Mouse (Mus musculus): ENCODE data around the gene Celf2. TPM values are rescaled to one million over a fixed set of nuclear protein-coding genes. Genes with fewer than 3 reads are reported as not detected.

Gene Celf2
- total RNA-seq, 2 experiments from 2014 or later, result 67.2 to 76.9 TPM

- no peak for DNase-seq
Measured at GRCm38 (mm10) chr2:7017384-7018113, 491.8 kb downstream of the Celf2 start.

DNA sequence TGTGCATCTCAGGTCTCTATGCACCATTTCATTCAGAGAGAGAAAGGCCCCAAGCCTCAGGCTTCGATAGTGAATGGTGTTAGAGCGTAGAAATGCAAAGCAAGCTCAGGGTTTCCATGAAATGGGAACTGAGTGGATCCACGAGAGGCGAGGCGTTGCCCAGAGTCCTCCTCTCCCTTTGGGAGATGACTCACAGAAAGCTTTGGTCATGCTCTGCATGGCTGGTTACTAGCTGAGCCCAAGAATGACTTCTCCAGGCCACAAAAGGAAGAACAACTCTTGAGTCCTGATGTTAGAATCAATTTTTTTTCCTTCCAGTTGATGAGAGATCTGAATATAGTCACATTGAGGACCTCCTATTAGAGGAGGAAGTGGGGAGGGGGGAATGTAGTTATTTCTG is 496.2 kb downstream of the Celf2 start:
- DNase-seq, result no peak

DNA sequence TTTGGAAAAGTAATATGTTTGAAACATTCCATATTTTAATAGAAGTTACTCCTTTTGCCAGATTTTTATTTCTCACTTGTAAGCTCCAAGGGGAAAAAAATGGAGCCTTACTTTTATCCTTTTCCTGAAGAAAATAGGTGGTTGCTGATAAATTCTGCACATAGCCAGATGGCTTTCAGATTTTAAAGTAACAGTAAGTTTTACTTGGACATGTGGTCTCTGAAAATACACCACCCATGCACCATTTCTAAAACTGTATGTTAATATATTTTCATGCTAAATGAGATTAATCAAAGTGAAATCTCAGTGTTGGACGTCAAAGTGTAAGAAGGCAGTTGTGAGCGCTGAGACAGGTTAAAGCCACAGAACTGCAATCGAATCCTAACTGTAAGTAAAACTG is 502.5 kb downstream of the Celf2 start:
- no peak for DNase-seq

GRCm38 (mm10) chr2:7001967-7002366 is 507.4 kb downstream of the Celf2 start:
- no peak for DNase-seq

GRCm38 (mm10) chr2:6991010-6991421 is 518.3 kb downstream of the Celf2 start:
- no peak for DNase-seq

GRCm38 (mm10) chr2:6985706-6986105 is 523.7 kb downstream of the Celf2 start:
- DNase-seq, result no peak

DNA sequence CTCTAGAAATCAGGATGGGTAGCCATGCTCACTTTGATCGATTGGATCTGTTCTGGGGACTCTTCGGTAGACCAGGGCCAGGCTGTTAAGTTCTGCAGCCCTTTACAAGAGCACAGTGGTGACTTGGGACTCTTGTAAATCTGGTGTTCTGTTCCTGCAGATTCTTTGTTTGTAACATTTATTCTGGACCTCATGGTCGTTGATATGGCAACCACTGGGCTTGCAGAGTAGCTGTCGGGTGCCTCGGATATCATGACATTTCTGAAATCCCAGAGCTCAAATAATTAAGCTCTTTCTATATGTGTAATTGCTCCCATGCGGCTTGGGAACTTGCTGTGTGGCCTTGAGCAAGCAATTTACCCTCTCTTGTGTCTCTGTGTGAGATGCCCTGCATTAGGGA is 525.5 kb downstream of the Celf2 start:
- DNase-seq, result no peak

DNA sequence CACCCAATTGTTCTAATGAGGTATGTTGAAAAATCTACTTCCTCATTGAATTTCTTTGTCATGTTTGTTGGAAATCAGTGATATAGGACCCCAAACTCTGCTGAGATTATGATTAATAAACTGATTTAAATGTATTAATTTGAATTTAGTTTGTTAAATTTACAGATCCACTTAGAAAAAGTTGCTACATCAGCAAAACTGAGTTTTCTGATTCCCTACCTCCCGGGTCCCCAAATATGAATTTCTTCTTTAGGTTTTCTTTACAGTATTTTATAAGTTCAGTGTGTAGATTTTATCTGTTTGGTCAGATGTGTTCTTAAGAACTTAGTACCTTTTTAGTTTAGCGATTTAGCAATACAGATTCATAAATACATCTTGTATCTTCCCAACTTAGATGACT is 533.1 kb downstream of the Celf2 start:
- no peak for DNase-seq

DNA sequence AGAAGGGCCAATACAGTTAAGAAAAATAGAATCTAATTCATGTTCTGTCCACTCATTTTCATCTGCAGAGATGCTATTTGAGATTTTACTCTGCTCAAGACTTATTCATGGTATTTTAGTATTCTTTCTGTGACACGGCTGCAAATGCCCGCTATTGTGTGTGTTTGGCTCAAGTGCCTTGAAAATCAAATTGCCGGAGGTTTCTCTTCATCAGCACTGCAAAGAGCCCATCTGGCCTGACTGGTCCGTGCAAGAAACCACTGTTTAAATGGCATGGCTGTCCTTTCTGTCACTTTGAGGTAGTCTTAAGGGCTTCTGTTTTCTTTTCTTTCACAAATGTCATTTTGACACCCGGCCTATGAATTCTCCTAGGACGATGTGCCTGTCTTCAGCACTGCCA is 540.1 kb downstream of the Celf2 start:
- DNase-seq, result no peak

GRCm38 (mm10) chr2:6965243-6965642 is 544.1 kb downstream of the Celf2 start:
- DNase-seq, result no peak

DNA sequence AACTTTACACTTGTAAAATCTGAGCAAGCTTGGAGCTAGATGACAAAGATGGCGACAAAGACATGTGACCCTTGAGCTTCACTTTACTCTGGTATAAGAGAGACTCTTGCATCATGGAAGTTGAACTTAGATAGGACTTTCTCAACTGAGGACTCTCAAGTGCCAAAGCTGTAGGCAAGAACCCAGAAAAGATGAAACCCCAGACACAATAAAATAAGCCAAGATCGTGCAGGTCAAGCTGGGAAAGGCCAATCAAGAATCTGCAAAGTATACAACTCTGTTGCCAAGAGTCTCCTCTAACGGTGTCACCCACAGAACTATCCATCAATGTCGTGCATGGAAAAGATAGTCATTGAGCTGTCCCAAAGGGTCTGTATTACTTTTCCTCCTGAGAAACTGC is 558.7 kb downstream of the Celf2 start:
- peak; percentile 17 for DNase-seq

DNA sequence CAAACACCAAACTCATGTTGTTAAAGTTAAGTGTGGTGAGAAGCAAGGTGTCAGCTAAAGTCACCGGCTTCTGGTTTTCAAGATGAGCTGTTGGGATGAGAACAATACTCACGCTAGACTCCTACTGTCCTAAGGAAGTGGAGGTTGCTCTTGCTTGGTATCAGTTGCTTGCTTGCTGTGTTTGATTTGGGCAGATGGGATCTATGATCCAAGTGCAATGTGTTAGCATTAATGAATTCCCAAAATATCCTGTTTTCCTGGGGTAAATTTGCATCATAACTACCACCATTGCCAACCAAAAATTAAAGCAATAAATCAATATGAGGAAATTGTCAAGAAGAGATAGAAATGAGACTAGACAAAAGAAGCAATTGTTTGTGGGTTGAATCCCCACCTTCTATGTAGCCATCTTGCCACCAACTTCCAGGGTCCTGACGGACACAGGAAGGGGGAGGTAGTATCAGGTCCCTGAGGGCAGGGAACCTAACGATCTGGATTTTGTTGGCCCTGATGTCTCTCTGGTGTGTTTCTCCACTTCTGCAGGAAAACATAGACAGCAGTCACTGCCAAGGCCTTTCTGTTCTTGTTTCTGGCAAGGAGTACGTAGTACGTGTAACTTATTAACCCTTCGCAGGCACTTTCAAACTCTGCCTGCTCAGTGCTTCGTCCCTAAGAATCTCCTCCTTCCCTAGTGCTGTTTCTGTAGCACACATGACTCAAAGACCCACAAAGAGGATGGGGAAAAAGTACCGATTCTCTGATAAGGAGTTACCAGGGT is 563.5 kb downstream of the Celf2 start:
- peak; percentile 19 for DNase-seq

DNA sequence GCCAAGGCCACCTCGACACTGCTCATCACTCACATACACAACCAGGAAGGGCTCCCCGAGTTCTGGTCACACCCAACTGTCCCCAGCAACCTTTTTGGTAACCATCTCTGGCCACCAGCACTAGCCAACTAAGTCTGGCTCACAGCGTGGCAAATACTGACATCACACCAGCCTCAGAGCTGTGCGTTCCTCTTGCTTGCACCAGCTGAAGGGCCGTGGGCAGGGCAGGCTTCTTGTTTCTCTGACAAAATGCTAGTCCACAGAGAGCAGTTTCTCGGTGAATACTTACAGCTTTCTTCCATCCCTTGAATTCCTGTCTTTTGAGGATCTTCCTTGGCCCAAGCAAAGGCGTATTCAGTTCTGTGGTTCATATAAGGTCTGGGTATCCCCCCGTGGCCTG is 565.7 kb downstream of the Celf2 start:
- DNase-seq, result no peak

DNA sequence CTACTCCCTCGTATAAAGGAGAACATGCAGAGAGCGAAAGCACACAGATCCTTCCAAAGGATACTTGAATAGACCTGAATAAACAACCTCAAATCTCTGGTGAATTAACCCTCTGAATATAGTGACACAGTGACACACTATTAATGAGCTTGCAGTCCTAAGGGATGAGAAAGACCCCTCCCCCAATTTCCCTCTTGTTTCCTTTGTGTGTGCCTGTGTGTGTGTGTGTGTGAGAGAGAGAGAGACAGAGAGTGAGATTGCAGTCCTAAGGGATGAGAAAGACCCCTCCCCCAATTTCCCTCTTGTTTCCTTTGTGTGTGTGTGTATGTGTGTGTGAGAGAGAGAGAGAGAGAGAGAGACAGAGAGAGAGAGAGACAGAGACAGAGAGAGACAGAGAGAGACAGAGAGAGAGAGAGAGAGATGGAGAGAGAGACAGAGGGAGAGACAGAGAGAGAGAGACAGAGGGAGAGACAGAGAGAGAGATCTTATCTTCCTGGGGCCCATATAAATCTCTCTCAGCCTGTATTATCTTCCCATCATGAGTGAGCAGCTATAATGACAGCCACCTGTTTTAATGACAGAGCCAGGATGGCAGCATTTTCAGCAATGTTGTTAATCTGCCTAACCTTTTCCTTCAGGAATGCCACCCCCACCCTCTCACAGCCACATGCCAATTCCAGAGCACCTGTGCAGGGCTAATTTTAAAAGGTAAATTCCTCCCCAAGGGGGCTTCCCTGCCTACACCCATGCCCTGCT is 566.5 kb downstream of the Celf2 start:
- DNase-seq, result no peak

DNA sequence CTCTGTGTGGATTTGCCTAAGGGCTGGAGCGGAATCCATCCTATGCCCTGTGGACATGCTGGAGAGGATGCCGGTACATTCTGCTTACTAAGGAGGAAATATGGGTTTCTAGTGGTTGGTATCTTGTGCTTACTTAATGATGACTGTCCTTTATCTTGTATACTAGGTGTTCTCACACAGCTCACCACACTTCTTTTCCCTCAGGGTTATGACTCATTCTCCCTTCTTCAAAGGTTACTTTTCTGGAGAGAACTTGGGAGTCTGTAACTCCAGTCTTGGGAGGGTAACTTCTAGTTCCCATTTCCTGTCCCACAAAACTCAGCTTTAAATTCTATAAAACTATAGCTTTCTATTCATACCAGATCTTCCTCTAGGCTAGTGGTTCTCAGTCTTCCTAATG is 570.2 kb downstream of the Celf2 start:
- DNase-seq, result no peak

DNA sequence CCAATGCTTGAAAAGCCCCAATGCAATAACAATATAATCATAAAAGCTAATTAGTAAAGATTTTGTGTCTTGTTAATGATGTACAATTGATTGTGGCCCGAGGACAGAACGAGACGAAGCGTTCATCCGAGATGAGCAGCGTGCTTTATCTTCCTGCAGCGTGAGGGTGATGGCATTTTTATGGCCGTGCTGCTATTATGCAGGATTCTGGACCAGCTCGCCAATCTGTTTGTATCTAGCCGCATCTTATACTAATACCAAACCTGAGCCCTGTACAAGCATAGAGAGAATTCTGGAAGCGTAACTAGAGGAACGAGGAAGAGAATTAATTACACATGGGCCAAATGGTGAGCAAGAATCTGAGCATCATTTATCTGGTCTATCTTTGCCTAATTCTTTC is 576.2 kb downstream of the Celf2 start:
- no peak for DNase-seq

GRCm38 (mm10) chr2:6927693-6928360 is 581.5 kb downstream of the Celf2 start:
- no peak for DNase-seq

GRCm38 (mm10) chr2:6925505-6925904 is 583.9 kb downstream of the Celf2 start:
- no peak for DNase-seq

DNA sequence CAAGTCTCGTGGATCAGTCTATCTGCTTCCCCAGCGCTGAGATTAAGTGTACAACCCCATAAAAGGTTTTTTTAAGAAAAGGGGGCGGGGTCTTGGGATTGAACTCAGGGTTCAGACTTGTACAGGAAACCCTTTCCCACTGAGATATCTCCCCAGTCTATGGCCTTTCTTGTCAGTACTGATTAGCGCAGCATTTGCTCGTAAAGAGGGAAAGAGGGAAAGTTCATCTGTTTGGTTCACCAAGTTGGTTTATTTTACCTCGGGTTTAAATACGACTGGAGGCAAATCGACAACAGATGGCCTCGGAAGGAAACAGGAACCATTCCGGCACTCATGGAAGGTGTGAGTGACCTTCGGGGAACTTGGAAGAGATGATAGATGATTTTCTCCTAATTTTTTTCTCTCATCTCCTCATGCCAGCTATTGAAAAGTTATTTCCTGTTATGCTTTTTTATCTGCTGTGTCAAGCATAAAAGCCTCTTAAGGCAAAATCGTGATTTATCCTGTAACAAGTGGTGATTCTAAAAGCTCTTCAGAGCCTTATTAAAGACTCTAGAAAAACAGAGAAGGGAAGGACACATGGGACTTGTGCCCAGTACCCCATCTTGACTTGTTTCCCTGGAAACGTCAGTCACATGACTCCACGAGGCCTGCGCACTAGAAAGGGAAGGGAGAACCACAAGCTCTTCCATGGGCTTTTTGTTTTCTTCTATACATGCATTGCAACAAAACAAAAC is 585.5 kb downstream of the Celf2 start:
- no peak for DNase-seq

DNA sequence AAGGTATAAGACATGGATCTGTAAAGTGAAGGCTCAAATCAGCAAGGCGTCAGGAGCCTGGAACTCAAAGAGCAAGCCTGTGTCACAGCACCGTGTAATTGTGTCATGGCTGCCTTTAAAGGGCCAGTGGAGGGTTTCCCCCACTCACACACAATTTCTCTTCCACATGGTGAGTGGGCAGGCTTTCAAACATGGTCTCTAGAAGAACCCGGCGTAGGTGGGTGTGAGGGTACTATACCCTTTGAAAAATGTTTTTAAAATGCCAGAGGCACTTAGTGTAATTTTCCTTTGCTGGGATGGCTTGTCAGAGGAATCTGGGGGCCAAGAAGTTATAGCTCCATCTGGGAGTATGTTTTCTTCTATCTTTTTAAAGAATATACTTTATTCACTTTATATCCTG is 594.0 kb downstream of the Celf2 start:
- no peak for DNase-seq

GRCm38 (mm10) chr2:6913315-6913714 is 596.0 kb downstream of the Celf2 start:
- DNase-seq, result no peak

DNA sequence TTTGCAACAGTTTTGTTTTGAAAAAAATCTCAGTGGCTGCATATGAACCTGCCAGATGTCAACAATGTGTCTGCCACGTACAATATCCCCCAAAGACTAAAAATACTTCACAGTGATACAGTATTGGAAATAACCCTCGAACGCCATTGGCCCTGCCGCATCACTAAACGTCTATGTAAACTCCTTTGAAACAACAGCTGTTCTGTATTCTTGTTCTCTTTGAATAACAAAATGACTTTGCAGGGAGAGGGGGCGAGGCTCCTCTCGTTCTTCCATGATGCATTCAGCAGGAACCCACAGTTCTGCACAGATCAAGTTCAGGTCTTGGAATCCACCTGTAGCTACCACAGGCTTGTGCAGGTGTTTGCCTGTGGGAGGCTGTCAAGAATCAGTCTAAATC is 597.4 kb downstream of the Celf2 start:
- no peak for DNase-seq

Data from adrenal gland, postnatal 10 days (tissue).